Mouse (Mus musculus) heart, adult 9 months (tissue): ENCODE data around the gene Ahcy.
"Not testable (repeated sequence)": the region's sequence is repeated elsewhere in the genome, so short reads cannot be mapped to it uniquely, and the experiment has no call there.

ENCODE experiments used
- DNase-seq, 2 experiments: peaks; one replicate each; pipeline ENCODE4 v3.0.0; 2022; ENCODE audit warnings: low spot score in 2 of 2

The Ahcy gene

DNA sequence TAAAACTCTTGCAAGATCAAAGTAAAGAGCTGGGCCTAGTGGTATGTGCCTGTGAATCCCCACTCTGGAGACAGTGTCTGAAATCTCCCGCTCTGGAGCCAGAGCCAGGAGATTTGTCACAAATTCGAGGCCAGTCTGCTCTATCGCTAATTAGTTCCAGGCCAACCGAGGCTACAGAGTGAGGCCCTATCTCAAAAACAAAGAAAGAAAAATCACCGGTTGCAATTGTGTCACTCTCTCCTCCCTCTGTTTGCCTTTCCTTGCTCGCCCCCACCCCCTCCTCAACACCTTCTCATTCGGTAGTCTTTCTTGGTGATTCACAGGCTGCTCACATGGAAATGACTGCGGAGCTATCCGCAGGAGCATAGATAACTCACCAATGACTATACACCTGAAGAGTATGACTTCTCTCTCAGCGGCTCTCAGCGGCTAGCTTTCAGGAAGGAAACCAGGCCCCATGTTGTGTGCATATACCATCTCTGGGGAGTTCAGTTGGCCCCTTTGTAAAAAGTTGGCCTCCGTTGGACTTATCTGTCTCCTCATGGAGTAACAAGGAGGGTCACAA lies 551 bp upstream of the Ahcy start:
- DNase-seq, result no peak

DNA sequence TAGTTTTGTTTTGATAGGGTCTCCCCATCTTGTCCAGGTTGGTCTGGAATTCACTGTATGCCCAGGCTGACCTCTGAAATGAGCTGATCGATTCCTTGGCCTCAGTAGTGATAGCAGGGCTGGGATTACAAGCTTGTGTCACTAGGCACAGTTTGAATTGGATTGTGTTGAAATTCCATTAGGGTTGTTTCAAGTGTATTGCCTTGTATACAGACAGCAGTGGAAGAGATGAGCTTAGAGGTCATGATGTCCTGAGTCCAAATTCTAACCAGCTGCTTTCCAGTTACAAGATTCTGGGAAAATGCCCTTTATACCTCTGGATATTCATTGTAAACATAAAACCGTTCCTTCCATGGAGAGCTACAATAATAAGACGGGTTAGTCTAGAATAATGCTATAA lies 950 bp downstream of the Ahcy start:
- DNase-seq, result no peak

DNA sequence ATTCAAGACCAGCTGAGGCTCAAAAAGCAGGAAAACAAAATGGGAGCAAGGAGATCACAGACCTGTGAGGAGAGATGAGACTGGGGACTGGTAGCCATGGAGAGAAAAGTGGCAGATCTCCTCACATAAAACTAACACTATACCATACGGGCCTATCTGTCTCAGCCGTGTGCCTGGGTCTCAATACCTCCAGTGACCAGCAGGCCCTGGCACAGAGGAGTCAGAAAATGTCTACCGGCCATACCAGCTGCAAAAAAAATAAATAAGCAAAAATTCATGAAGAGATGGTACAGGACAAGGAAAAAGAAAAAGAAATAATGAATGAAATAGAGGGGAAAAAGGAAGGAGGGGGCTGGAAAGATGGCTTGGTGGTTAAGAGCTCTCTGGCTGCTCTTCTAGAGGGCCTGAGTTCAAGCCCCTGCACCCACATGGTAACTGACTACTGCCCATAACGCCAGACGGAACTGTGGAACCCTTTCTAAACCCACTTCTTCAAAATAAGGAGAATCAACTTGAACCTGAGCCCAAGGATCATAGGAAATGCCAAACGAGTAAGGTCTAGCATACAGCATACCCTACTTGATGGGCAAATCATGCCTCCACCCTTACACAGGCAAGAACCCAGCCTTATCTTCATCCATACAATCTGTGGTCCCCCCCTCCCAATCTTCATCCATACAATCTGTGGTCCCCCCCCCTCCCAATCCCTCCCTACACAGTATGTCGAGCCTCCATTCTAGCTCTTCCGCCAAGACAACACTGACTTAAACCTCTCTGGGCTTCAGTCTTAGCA lies 1.7 kb downstream of the Ahcy start:
- DNase-seq, result no peak

DNA sequence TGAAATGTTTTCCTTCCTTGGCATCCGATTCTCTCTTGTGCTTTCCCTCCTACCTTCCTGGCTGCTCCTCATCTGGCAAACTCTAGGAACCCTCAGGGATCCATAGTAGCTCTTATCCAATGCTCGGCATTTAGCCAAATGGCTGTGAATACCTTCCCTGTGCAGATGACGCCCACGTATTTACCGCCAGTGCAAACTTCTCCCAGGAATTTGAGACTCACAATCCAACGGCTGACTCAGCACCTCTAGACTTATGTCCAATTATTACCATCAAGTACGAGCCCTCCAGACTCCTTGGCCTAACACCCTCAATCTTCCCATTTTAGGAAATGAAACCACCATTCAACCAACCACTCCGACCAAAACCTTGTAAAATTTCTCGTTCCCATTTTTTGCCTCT lies 3.3 kb downstream of the Ahcy start:
- no peak for DNase-seq

DNA sequence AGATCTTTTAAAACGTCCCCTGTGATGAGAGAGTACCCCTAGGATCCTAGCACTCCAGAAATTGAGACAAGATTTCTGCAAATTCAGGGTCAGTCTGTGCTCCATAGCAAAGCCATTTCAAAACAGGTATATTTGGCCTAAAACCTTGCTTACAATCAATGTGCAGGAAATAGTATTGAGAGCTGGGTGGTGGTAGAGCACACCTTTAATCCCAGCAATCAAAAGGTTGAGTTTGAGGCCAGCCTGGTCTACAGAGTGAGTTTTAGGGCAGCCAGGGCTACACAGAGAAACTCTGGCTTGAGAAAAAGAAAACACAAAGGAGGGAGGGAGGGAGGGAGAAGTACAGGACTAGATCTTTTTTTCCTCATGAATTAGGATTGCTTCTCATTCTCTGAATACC lies 16.9 kb downstream of the Ahcy start:
- no peak for DNase-seq

DNA sequence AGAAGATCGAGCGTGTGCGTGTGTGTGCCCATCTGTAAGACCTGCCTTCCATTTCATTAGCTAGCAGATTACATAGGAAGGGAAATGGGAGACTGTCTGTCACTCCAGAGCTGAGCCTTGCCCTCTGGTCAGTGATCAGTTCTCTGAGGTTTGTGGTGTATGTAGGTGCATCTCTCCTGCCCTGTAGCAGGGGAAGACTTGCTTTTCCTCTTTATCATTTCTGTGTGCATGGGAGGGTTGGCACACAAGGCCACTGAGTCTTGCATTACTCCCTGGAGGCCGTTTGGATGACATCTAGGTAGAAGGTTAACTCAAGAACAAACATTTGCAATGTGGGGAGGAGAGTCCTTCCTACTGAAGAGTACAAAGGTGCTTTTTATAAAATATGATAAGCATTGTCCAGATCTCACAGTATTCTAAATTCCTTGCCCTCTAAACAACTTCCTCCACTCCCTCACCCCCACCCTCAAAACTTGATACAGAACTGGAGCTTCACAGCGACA lies 18.2 kb downstream of the Ahcy start:
- no peak for DNase-seq

DNA sequence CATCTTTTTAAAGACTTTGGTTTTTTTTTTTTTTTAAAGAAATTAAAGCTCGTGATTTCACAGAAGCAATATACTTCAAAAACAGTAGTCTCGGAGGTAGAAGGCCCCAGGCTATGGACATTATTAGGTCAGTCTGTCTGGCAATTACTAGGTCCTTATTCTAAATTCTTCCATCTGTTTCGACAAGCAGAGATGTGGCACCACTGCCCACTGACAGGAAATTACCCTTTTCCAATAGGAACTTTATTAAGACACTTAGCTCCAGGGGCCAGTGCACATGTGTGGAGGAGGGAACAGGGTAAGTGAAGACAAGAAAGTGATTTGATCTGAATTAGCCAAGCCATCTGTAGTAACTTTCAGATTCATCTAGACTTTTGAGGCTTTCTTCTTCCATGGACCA lies 19.6 kb downstream of the Ahcy start:
- no peak for DNase-seq

DNA sequence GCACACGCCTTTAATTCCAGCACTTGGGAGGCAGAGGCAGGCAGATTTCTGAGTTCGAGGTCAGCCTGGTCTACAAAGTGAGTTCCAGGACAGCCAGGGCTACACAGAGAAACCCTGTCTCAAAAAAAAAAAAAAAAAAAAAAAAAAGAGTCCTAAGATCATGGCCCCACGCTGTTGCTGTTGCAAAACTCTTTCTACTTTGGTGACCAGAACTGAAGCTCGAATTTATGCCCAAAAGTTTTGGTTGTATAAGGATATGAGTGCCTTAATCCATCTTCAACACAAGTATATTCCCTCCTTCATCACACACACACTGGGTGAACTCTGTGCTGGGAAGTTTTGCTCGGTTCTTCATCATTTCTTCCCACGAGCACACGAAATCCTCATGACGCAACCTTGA lies 20.8 kb downstream of the Ahcy start:
- DNase-seq, result not testable (repeated sequence)

DNA sequence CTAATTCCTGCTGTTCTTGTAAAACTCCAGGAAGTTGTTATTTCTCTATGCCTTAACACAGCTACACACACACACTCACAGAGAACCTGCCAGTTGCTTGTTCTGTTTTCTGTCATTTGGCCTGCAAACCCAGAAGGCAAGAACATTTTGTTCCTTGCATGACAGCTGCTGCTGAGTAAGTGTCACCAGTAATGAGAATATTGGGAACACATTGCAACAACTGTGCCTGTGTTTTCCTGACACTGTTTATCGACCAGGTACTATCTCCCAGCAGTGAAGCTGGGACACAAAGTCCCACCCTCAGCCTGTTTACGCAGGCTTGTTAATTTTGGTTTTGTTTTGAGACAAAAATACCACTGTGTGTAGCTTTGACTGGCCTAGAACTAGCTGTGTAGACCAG lies 21.6 kb downstream of the Ahcy start:
- peak in 1 of 2 experiments; percentile 44 for DNase-seq

DNA sequence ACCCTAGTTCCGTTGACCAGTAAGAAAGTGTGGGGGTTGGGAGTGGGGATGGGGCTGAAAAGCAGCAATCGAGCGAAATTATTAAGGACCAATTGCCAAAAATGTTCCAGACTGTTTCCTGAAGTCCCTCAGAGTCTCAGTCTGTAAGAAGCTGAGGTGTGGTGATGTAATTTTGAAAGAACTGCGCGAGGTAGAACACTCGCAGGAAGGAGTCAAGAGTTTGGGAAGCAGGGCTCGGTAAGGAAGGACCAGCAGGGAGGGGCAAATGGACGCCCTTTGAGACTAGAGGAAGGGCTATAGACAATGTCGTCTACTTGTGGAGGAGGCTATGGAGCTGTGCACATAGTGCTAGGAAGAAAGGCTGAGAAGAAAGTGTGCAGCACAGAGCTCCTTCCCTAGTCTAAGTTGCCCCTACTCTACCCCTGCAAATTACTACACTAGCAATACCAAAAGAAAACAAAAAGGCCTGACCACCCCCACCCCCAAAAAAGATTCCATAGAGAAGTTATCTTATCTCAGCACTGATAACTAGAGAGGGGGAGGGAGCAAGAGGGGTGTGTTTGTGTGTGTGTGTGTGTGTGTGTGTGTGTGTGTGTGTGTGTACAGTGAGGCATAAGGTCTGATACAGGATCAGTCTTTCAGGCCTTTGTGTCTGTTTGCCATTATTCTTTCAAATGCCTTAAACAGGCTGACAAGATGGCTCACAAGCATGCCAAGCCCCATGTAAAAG lies 22.5 kb downstream of the Ahcy start:
- DNase-seq, result no peak

DNA sequence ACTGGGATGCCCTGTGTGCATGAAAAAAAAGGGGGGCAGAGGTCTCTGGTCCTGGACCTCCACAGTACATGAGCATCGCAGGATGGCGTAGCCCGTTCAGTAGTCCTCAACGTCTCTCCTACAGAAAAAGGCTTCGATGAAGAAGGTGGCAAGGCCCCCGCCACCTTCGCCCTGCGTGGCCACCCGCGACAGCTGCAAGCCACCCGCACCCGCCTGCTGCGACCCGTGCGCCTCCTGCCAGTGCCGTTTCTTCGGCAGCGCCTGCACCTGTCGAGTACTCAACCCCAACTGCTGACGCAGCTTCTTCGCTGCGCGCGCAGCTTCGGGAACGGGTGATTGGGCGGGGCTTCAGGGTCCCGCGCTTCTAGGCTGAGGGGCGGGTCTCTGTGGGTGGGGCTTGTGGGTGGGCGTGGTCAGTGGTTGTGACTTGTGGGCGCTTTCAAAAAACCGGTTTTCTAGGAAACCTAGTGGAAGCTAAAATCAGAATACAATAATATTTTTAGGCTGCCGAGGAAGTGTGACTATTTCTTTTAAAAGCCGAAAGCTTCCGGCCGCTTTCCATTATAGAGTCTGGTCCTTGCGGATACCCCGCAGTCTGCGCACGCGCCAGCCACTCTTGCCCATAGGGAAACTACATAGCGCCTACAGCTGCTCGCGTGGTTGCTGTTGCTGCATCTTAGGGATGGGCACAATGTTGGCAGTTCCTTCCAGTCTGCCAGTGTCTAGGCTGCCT lies 23.6 kb downstream of the Ahcy start:
- DNase-seq, result peak; percentile 91

DNA sequence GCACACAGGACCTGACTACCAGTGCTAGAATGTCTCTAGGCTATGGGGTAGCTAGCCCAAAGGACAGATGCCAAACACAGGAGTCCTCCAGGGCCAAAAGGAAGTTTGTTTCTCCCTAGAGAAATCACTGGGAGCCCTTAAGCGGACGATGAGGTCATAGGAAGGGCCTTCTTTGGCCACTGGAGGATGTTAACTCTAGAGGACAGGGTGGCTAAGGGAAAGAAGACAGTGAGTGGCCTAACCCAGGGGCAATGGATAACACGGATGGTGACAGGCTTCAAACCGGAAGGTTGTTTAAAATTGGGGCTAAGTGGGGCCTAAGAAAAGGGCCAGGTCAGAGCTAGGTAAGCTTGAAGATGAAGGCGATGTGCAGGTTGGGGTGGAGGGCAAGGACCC lies 24.2 kb downstream of the Ahcy start:
- peak; percentile 50 to 66 for DNase-seq

DNA sequence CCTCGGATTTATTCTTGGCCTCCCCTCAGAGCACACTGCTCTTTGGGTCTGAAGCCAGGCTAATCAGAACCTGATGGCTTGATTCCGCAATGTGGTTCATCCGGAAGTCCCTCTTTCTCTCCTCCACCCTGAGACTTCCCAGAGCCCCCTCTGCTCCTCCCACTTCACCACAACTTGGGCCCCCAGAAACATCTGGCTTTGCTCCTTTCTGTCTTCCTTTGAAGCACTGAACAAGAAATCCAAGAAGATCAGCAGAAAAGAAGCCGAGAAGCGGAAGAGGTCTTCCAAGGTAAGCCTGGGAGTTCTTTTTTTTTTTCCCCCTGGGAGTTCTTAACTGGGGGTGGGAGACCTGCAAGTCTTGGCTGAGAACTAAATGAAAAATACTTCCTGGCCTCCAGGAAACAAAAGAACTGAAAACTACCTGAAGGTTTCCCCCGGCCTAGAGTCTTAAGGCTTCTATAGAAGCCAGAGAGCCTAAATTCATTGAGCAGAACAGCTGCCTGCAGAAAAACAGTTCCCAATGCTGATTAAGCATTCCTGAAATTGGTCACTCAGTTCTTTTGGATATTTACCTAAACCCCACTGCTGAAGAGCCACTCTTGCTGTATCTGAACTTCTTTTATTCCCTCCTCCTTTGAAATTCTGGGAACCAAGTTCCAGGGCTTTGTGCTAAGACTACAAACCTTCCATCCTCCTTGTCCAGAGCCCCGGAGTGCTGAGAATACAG lies 26.7 kb downstream of the Ahcy start:
- DNase-seq, result no peak

DNA sequence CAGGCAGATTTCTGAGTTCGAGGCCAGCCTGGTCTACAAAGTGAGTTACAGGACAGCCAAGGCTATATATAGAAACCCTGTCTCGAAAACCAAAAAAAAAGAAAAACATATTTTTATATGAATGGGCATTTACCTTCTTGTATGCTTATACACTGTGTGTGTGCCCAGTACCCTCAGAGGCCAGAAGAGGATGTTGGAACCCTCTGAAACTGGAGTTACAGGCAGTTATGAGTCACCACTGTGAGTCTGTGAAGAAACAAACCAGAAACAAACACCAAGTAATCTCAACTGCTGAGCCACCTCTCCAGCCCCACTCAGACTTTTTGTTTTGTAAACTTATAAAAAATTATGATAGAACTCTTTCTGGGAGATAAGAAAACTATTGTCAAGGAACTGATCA lies 27.5 kb downstream of the Ahcy start:
- no peak for DNase-seq

DNA sequence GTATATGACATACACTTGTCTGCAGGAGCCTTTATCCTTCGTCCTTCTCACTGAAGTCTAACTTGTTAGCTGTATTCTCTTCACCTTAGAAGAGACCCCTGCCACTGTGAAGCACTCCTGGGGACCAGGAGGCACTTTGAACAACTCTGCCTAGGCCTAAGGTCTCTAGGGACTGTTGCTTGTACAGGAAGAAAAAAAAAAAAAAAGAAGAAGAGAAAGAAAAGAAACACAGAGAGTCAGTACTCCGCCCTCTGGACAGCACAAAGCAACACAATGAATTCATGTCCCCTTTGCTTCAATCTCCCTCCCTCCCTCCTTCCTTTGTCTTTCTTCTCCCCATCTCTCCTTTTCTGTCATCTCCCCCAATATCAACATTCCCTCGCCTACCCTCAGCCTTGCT lies 29.2 kb downstream of the Ahcy start:
- no peak for DNase-seq

DNA sequence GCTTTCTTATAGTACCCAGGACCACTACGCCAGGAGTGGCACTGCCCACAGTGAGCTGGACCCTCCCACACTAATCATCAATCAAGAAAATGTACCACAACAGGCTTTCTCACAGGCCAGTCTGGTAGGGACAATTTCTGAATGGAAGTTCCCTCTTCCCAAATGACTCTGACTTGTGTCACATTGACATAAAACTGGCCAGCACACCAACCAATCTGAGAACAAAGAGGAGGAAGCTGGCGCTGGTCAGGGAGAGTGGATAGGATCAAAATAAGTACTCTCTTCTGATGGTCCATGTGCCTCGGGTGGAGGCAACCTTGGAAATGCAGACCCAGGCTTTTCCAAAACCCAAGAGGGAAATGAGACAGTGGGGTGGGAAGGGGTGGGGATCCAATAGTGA lies 29.8 kb downstream of the Ahcy start:
- DNase-seq, result no peak

DNA sequence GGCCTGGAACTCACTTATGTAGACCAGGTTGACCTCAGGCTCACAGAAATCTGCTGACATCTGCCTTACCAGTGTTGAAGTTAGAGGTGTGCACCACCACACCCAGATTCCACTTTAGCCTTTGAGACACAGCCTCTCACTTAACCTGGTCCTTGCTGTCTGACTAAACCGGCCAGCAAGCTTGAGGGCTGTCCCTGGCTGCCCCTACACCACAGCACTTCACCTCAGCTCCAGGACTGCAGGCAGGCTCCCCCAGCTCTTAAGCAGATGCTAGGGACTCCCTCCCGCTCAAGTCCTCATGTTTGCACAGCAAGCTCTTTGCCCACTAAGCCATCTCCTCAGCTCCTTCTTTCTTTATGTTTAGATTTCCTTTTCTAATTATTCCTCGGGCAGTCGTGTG lies 34.3 kb downstream of the Ahcy start:
- no peak for DNase-seq

DNA sequence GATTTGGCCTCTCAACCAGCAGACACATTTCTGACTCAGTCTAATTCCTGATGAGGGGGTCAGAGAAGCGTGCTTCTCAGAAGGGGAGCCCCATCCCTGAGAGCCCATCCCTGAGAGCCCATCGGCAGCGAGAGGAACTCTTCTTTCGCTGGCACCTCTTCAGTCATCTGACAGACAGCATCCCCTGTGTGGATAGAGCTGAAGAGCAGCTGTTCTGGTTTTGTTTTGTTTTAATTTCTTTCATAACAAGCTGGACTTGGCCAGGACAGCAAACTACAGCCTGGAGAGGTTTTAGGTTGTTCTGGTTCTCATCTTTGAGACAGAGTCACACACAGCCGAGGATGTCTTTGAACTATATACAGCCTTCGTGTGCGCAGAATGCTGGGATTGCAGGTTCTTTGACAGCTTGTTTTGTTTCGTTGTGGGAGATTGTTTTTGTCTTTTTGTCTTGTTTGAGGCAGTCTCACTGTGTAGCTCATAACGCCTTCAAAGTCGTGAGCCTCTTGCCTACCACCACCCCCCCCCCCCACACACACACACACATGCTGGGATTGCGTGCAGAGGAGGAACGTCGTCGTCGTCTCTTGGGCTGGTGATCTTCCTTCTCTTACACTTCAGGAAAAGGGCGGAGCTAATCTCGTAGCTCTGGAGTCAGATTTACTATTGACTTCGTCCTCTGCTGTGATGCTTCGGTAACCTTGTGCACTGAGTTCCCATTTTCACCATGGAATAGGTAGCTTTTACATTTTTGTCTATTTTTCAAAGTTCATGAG lies 41.2 kb downstream of the Ahcy start:
- peak in 1 of 2 experiments; percentile 12 for DNase-seq

DNA sequence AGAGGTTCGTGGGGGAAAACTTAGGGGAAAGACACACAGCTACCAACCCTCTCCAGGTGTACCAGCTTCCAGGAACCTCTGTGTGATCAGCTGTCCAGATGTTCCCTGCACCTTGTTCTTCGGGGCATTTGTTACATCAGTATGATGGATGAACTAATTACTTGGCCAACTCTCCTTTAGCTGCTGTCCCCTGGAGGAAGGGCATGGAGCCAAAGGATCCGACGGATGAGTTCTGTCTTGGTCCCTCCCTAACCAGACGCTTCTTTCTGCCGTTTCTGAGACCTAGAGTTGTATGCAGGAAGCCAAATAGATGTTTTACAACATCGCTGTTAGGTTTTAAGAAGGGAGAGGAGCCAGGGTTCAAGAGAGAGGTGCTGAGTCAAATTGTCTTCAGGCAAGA lies 43.5 kb downstream of the Ahcy start:
- DNase-seq, result no peak

DNA sequence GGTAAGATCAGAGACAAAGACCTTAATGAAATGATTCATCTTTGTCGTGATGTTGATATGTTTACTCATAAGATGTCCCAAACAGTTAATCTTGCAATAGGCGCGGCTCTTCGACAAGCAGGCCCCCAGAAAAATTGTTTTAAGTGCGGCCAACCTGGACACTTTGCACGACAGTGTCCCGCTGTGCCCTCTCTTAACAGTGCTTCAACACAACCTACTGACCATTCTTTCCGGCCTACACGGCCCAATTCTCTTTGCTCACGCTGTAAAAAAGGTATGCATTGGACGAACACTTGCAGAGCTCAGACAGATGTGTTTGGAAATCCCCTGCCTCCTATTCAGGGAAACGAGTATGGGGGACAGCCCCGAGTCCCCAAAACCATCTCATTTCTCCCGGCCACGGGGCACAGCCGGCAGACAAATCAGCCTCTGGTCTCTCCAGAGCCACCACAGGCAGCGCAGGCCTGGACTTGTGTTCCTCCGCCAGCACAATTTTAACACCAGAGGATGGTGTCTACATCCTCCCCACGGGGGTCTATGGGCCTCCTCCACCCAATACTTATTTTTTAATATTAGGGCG lies 54.0 kb downstream of the Ahcy start:
- DNase-seq, result not testable (repeated sequence)
